Mouse (Mus musculus): ENCODE measurements around the gene Pkp2. TPM values are rescaled to one million over a fixed set of nuclear protein-coding genes. Genes with fewer than 3 reads are reported as not detected.

Pkp2 gene
- total and polyA plus RNA-seq, 3 experiments: 13.3 to 19.0 (median 14.1) TPM

Other genes starting within 250 kb of the Pkp2 start
- gene Yars2, start 89.6 kb downstream of the Pkp2 start, total RNA-seq (2012; rRNA removed): 40.9 and 61.2 TPM in 2 replicates
- gene Yars2, start 89.6 kb downstream of the Pkp2 start, total RNA-seq (2014; rRNA removed): 112 and 122 TPM in 2 replicates
- gene Yars2, start 89.6 kb downstream of the Pkp2 start, polyA plus RNA-seq (2012; ENCODE audit: insufficient read length, low read depth): 56.0 TPM in 2 replicates
- gene Dnm1l, start 145.6 kb downstream of the Pkp2 start, total RNA-seq (2012; rRNA removed): 55.8 and 59.1 TPM in 2 replicates
- 91.7 and 101 TPM in 2 replicates for gene Dnm1l, start 145.6 kb downstream of the Pkp2 start, total RNA-seq (2014; rRNA removed)
- 82.9 and 83.1 TPM in 2 replicates for gene Dnm1l, start 145.6 kb downstream of the Pkp2 start, polyA plus RNA-seq (2012; ENCODE audit: insufficient read length, low read depth)